Mouse (Mus musculus) ES-E14 (cell line): ENCODE results near the gene Dhdh.
A peak's percentile ranks its signal among the peaks of the same experiment; 100 is the strongest.

Experiments
- CHD2 ChIP-seq: IDR thresholded peaks from 2 replicates; pipeline ENCODE4 v1.6.1; 2014; ENCODE audit warnings: mild to moderate bottlenecking, low read depth, low read length, inconsistent platforms
- MAFK ChIP-seq: IDR thresholded peaks from 2 replicates; pipeline ENCODE4 v1.6.1; 2014; ENCODE audit warnings: mild to moderate bottlenecking, low read depth, low read length, inconsistent platforms; ENCODE audit not compliant: insufficient read depth
- ZC3H11A ChIP-seq: IDR thresholded peaks from 2 replicates; pipeline ENCODE4 v1.6.1; 2012; ENCODE audit warnings: low read depth, mild to moderate bottlenecking, inconsistent platforms, low read length, borderline replicate concordance

DNA sequence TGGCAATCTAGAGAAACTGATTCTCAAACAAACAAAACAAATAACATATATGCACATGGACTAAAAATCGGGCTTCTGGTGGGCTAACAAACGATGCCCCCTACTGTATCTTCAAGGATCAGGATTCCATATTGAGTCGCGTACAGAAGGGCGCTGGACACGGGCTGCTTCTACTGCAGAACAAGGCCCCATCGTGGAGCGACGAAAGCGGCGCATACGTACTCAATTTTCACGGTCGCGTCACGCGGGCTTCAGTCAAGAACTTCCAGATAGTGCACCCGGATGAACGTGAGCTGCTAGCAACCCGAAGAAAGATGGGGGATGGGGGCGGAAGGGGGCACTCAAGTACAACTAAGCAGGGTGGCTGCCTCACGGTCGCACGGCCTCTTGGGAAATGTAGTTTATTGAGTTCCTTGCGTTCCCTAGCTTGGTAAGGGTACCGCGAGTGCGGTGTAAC is 33.2 kb upstream of the Dhdh start:
- TF ChIP-seq CHD2 (peak; percentile 70; the same call in 1 of the 2 replicates), ZC3H11A (no peak), MAFK (no peak)
